Mouse (Mus musculus): ENCODE measurements around the gene Nolc1. TPM values are rescaled to one million over a fixed set of nuclear protein-coding genes. Genes with fewer than 3 reads are reported as not detected.
A peak's percentile ranks its signal among the peaks of the same experiment; 100 is the strongest.

Gene Nolc1
- 59.4 and 67.9 TPM in 2 replicates for polyA plus RNA-seq (2015; fragmentation: Nextera tagmentation; extraction: Ambion mirVana)

- H3K4me1 ChIP-seq = peaks cover 24% of the 10 kb centered on the region
- peak within 1 kb of the TSS; percentile 72 for H3K9ac ChIP-seq (replicated peaks)
- ATAC-seq (ENCODE audit: low FRiP score) = peak; percentile 96
- no peaks in the 10 kb centered on the region for H3K9me3 ChIP-seq (replicated peaks)
- H3K4me2 ChIP-seq = peak within 1 kb of the TSS; percentile 78
- under 1% methylated on average over 66 of the region's 66 CpGs for WGBS
- H3K27ac ChIP-seq (replicated peaks) = peak within 1 kb of the TSS; percentile 70
- H3K27me3 ChIP-seq (replicated peaks) = no peaks in the 10 kb centered on the region
- H3K4me3 ChIP-seq (replicated peaks) = peak within 1 kb of the TSS; percentile 94
- peaks cover 53% of the 10 kb centered on the region for H3K36me3 ChIP-seq
These were observed at the start of gene Nolc1 for GRCm38 (mm10) chr19:46075616-46076607. TSS of gene Nolc1 (plus strand) at chr19:46075863.

- H3K36me3 ChIP-seq = peaks cover 4% of the 10 kb centered on the region; the same call in 1 of the 2 replicates
- no peak overlapping the region for H3K4me3 ChIP-seq (replicated peaks)
- H3K9ac ChIP-seq (replicated peaks) = no peak overlapping the region
- no peaks in the 10 kb centered on the region for H3K9me3 ChIP-seq (replicated peaks)
- no peak for ATAC-seq (ENCODE audit: low FRiP score)
- H3K4me2 ChIP-seq = no peak overlapping the region
- H3K4me1 ChIP-seq = no peaks in the 10 kb centered on the region
- H3K27me3 ChIP-seq (replicated peaks) = no peaks in the 10 kb centered on the region
- H3K27ac ChIP-seq (replicated peaks) = no peak overlapping the region
- 63% methylated on average over 8 of the region's 8 CpGs for WGBS
These were observed 49.1 kb upstream of the Nolc1 start for GRCm38 (mm10) chr19:46026567-46026966.

GRCm38 (mm10) chr19:46028747-46029320, 46.8 kb upstream of the Nolc1 start:
- Histone ChIP-seq H3K4me1 (no peaks in the 10 kb centered on the region), H3K9me3 (replicated peaks) (no peaks in the 10 kb centered on the region), H3K27me3 (replicated peaks) (no peaks in the 10 kb centered on the region), H3K36me3 (peaks cover 25% of the 10 kb centered on the region), H3K9ac (replicated peaks) (no peak overlapping the region), H3K4me3 (replicated peaks) (no peak overlapping the region), H3K4me2 (no peak overlapping the region), H3K27ac (replicated peaks) (no peak overlapping the region)
- ATAC-seq (ENCODE audit: low FRiP score) = no peak
- WGBS = 77% methylated on average over 11 of the region's 11 CpGs

- no peak overlapping the region for H3K27ac ChIP-seq (replicated peaks)
- H3K4me1 ChIP-seq = no peaks in the 10 kb centered on the region
- no peak for ATAC-seq (ENCODE audit: low FRiP score)
- peaks cover 34% of the 10 kb centered on the region for H3K36me3 ChIP-seq
- H3K4me3 ChIP-seq (replicated peaks) = no peak overlapping the region
- H3K9me3 ChIP-seq (replicated peaks) = no peaks in the 10 kb centered on the region
- 90% methylated on average over 1 of the region's 1 CpGs for WGBS
- H3K9ac ChIP-seq (replicated peaks) = no peak overlapping the region
- H3K4me2 ChIP-seq = no peak overlapping the region
- H3K27me3 ChIP-seq (replicated peaks) = no peaks in the 10 kb centered on the region
These were observed 46.0 kb upstream of the Nolc1 start for GRCm38 (mm10) chr19:46029652-46030051.

GRCm38 (mm10) chr19:46030196-46030983, 45.3 kb upstream of the Nolc1 start:
- H3K4me3 ChIP-seq (replicated peaks) = no peak overlapping the region
- no peak for ATAC-seq (ENCODE audit: low FRiP score)
- H3K9me3 ChIP-seq (replicated peaks) = no peaks in the 10 kb centered on the region
- H3K27me3 ChIP-seq (replicated peaks) = no peaks in the 10 kb centered on the region
- no peaks in the 10 kb centered on the region for H3K4me1 ChIP-seq
- H3K27ac ChIP-seq (replicated peaks) = no peak overlapping the region
- peaks cover 41% of the 10 kb centered on the region for H3K36me3 ChIP-seq
- no peak overlapping the region for H3K4me2 ChIP-seq
- 95% methylated on average over 10 of the region's 10 CpGs for WGBS
- no peak overlapping the region for H3K9ac ChIP-seq (replicated peaks)

- H3K36me3 ChIP-seq = peaks cover 49% of the 10 kb centered on the region
- no peaks in the 10 kb centered on the region for H3K9me3 ChIP-seq (replicated peaks)
- no peaks in the 10 kb centered on the region for H3K27me3 ChIP-seq (replicated peaks)
- H3K4me3 ChIP-seq (replicated peaks) = no peak overlapping the region
- WGBS = 64% methylated on average over 9 of the region's 9 CpGs
- ATAC-seq (ENCODE audit: low FRiP score) = no peak
- no peak overlapping the region for H3K27ac ChIP-seq (replicated peaks)
- H3K4me2 ChIP-seq = no peak overlapping the region
- H3K4me1 ChIP-seq = peaks cover 12% of the 10 kb centered on the region
- no peak overlapping the region for H3K9ac ChIP-seq (replicated peaks)
These were observed 43.8 kb upstream of the Nolc1 start for GRCm38 (mm10) chr19:46031689-46032432.

- Histone ChIP-seq H3K4me2 (no peak overlapping the region), H3K4me3 (replicated peaks) (no peak overlapping the region), H3K27ac (replicated peaks) (no peak overlapping the region), H3K27me3 (replicated peaks) (no peaks in the 10 kb centered on the region), H3K36me3 (peaks cover 49% of the 10 kb centered on the region), H3K9me3 (replicated peaks) (no peaks in the 10 kb centered on the region), H3K9ac (replicated peaks) (no peak overlapping the region), H3K4me1 (peaks cover 23% of the 10 kb centered on the region)
- no peak for ATAC-seq (ENCODE audit: low FRiP score)
- WGBS = 83% methylated on average over 26 of the region's 26 CpGs
These were observed 42.7 kb upstream of the Nolc1 start for GRCm38 (mm10) chr19:46032731-46033510.

- no peak for ATAC-seq (ENCODE audit: low FRiP score)
- H3K4me2 ChIP-seq = no peak overlapping the region
- H3K9me3 ChIP-seq (replicated peaks) = no peaks in the 10 kb centered on the region
- H3K9ac ChIP-seq (replicated peaks) = no peak overlapping the region
- H3K4me1 ChIP-seq = peaks cover 32% of the 10 kb centered on the region
- H3K36me3 ChIP-seq = peaks cover 49% of the 10 kb centered on the region
- H3K27ac ChIP-seq (replicated peaks) = no peak overlapping the region
- 94% methylated on average over 11 of the region's 11 CpGs for WGBS
- H3K27me3 ChIP-seq (replicated peaks) = no peaks in the 10 kb centered on the region
- no peak overlapping the region for H3K4me3 ChIP-seq (replicated peaks)
These were observed 41.8 kb upstream of the Nolc1 start for GRCm38 (mm10) chr19:46033911-46034310.

GRCm38 (mm10) chr19:46035971-46036370, 39.7 kb upstream of the Nolc1 start:
- H3K9ac ChIP-seq (replicated peaks) = no peak overlapping the region
- peaks cover 46% of the 10 kb centered on the region for H3K4me1 ChIP-seq
- ATAC-seq (ENCODE audit: low FRiP score) = no peak
- peaks cover 47% of the 10 kb centered on the region for H3K36me3 ChIP-seq
- no peaks in the 10 kb centered on the region for H3K27me3 ChIP-seq (replicated peaks)
- H3K4me2 ChIP-seq = 0 out of 2 replicates have a peak overlapping the region, but pooled peaks have one; percentile 92
- no peak overlapping the region for H3K27ac ChIP-seq (replicated peaks)
- H3K4me3 ChIP-seq (replicated peaks) = no peak overlapping the region
- WGBS = 92% methylated on average over 13 of the region's 13 CpGs
- no peaks in the 10 kb centered on the region for H3K9me3 ChIP-seq (replicated peaks)

GRCm38 (mm10) chr19:46036477-46037242, 39.0 kb upstream of the Nolc1 start:
- Histone ChIP-seq H3K4me2 (peak overlapping the region; percentile 92), H3K36me3 (peaks cover 44% of the 10 kb centered on the region), H3K4me3 (replicated peaks) (peak overlapping the region; percentile 73), H3K27me3 (replicated peaks) (no peaks in the 10 kb centered on the region), H3K4me1 (peaks cover 53% of the 10 kb centered on the region), H3K9me3 (replicated peaks) (no peaks in the 10 kb centered on the region), H3K27ac (replicated peaks) (peak overlapping the region; percentile 45), H3K9ac (replicated peaks) (peak overlapping the region; percentile 79)
- ATAC-seq (ENCODE audit: low FRiP score) = no peak
- whole genome bisulfite sequencing = 60% methylated on average over 13 of the region's 13 CpGs

Measured in neural tube, embryonic 15.5 days (tissue).